Mouse (Mus musculus): ENCODE results near the gene Fbxw8. TPM values are rescaled to one million over a fixed set of nuclear protein-coding genes. Genes with fewer than 3 reads are reported as not detected.

Fbxw8 gene
- total RNA-seq, 2 experiments from 2014 or later: 31.9 to 32.0 TPM

DNA sequence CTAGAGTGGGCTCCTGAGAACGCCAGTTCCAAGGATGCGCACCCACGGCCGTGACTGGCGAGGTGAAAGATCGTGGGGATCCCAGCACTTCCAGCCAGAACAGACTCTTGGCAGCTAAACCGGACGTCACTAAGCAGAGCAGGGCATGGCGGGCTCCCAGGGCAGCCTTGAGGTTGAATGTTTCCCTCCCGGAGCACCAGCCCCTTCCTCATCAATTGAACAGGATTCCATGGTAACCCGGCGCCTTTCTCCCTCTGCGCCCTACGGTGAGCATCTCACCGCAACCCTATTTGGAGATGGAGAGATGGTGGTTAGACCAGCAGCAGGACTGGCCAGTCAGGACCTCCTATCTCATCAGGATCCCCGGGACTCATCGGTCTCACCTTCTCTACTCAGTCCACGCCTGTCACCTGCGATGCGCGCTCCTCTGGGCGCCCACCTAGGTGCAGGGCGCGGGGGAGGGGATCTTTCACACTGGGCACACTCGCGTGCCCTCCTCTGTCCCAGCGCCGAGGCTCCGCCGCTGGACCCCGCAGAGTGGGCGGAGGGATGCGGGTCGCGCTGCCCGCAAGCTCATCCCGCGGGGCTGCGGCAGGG lies 128.1 kb downstream of the Fbxw8 start:
- no peak for DNase-seq (ENCODE audit: low spot score in 2 of 2)

DNA sequence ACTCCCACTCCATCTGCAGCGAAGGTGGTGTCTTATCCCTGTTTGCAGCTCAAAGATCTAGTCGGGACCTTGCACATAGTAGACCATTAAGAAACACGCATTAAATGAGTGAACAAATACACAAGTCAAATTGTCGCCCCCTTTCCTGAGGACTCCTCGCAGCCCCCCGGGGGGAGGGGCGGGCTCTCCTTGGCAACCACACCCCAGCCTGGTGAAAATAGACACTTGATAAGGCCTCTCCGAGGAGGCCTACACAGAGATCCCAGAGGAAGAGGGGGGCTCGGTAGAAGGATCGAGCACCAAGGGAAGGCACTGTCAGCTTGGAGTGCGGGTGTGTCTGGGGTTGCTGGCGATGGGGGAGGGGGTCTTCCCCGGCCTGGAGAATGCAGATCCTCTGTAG lies 128.9 kb downstream of the Fbxw8 start:
- no peak for DNase-seq (ENCODE audit: low spot score in 2 of 2)

DNA sequence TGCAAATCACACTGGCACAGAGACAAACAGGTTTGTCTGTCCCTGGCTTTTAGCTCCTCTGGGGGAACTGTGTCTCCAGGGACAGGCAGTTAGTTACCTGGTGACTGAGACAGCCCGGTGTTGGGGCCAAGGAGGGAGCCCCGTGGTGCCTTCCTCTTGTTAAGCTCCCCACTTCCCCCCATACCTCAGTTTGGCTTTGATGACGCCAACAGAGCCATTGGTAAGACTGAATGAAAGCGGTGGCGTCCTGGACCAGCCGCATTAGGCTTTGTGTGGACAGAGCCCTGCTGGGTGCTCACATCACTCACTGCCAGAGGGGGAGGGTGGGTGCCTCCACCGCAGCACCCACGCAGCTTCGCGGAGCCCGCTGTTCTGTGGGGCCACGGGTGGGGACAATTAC lies 129.4 kb downstream of the Fbxw8 start:
- DNase-seq (ENCODE audit: low spot score in 2 of 2): no peak

DNA sequence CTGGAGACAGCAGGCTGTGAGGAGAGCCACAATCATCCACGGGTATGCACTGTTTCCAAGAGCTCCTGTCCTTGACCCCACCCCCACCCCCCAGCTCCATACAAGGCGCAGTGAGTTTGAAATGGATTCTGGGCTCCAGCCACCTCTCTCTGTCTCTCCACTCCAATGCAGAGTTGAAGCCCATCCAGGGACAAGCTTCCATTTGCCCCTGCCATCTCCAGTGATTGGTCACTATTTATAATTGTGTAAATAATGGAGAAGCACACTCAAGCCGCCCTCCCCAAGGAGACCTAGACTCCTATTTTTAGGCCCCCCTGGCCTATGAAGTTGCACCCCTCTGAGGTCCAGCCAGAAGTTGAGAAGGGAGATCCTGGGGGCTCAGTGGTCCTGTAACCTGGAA lies 132.2 kb downstream of the Fbxw8 start:
- no peak for DNase-seq (ENCODE audit: low spot score in 2 of 2)

DNA sequence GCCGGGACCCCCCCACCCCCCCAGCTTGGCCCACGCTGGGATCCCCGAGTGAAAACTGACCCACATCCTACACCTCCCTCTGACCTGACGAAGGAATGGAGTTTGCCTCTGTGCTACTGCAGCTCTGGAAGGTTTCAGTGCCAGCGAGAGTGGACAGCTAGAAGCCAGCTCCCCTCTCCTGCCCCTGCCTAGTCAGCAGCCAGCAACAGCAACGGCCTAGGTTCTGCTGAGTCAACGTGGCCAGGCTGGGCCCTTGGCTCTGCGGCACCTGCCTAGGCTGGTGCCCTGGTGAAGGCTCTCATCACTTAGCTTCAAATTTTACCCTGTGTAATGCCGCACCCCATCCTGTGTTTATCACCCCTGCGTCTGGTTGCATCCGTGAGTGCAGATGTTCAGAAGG lies 135.4 kb downstream of the Fbxw8 start:
- no peak for DNase-seq (ENCODE audit: low spot score in 2 of 2)

DNA sequence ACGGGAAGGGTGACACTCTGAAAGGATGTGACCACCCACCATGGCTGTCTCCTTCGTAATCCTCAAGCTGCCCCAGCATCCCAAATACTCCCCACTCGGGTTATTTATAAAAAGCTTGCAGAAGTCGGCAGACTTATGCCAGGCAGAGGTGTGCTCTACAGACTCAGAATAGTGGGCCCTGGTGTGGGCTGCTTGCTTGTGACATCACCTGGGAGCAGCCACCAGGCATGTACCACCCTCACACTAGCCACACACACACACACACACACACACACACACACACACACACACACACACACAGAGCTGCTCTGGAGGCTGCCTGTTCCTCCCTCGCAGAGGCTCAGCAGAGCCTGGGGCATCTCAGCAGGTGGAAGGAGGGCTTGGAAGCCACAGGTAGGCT lies 137.7 kb downstream of the Fbxw8 start:
- no peak for DNase-seq (ENCODE audit: low spot score in 2 of 2)

DNA sequence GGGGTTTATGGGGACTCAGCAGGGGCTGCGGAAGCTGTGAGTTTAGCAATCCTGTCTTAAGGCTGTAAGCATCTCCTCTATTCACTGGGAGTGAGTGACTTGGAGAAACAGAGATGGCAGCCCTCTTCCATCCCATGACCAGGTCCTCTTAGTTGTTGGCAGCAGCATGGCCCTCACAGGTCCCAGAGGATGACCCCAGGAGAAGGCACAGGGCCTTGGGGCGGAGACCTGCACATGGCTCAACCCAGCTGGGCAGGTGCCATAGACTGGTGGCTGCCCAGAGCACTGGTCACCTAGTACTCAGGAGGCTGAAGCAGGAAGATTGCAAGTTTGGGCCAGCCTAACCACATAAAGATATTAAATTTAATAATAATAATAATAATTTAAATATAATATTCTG lies 139.6 kb downstream of the Fbxw8 start:
- no peak for DNase-seq (ENCODE audit: low spot score in 2 of 2)

DNA sequence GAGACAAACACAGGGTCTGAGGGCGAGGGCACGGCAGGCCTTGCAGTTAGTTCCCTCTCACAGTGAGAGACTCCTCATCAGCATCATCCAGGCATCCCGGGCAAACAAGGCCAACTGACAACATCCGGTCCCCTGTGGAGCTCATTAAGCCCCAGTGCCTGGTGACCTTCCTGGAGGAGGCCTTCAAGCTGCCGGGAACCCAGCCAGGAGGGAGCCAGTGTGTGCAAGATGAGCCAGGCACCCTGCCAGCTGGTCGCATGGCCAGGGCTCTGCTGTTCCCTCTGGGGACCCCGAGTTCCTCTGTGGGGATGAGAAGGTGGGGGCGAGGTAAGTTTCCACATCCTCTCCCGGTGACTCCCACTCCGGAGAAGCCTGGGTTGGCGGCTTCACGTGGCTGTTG lies 140.2 kb downstream of the Fbxw8 start:
- no peak for DNase-seq (ENCODE audit: low spot score in 2 of 2)

Other genes starting within 250 kb of the Fbxw8 start
- gene Fbxo21, start 178.7 kb downstream of the Fbxw8 start, total RNA-seq (2021): 100 to 1,000 TPM; 127 to 128 TPM
- gene Tesc, start 127.7 kb downstream of the Fbxw8 start, total RNA-seq (2021): 10 to 100 TPM; 88.5 to 90.3 TPM
- 10 to 100 TPM; 27.4 to 27.9 TPM for gene Hrk, start 9.2 kb upstream of the Fbxw8 start, total RNA-seq (2021)
- 10 to 100 TPM; 71.8 to 72.7 TPM for gene Rnft2, start 89.7 kb upstream of the Fbxw8 start, total RNA-seq (2021)
- gene 2410131K14Rik, start 89.8 kb upstream of the Fbxw8 start, total RNA-seq (2021): 10 to 100 TPM; 13.7 to 14.0 TPM

Data from left cerebral cortex, adult 18-20 months (tissue).